ENCODE assay signal across 10 mouse cellular contexts in genomic region chr6:91277549-91277948, GRCm38 (mm10).
A peak's percentile ranks its signal among the peaks of the same experiment; 100 is the strongest.
DNase-seq lines count a peak whose midpoint lies in the region; ATAC-seq and TF ChIP-seq lines count a peak whose summit lies in the region.
"Had no signal": no experiment of that assay in that cellular context is flagged by ENCODE, and none has a peak within 500 bp of the region (broad histone marks: within the 10 kb centered on the region; RNA-seq: fewer than 3 reads in every experiment).

No protein-coding gene starts in this region.

- H3K27ac ChIP-seq in hindbrain, embryonic 10.5 days = peak overlapping the region; percentile 59; the same call in 1 of the 2 replicates
- no peak overlapping the region for H3K27ac ChIP-seq in hindbrain, embryonic 13.5 days
- H3K27ac ChIP-seq in ES-E14 (ENCODE audit: insufficient read depth, low read depth, low read length, poor library complexity, severe bottlenecking) = no peak overlapping the region
- no peak overlapping the region for H3K27ac ChIP-seq in neural tube, embryonic 12.5 days
- H3K27ac ChIP-seq: embryonic facial prominence, embryonic 12.5 days; liver, embryonic 15.5 days had no signal

- ATAC-seq in hindbrain, embryonic 13.5 days (ENCODE audit: low FRiP score) = no peak
- 0 out of 2 replicates have a peak, but pooled peaks have one; percentile 31 for ATAC-seq in neural tube, embryonic 12.5 days (ENCODE audit: low FRiP score, low read depth)

- WGBS in hindbrain, embryonic 10.5 days = under 1% methylated on average over 7 of the region's 7 CpGs
- 2% methylated on average over 7 of the region's 7 CpGs for WGBS in hindbrain, embryonic 13.5 days
- under 1% methylated on average over 7 of the region's 7 CpGs for WGBS in neural tube, embryonic 12.5 days

- no peak overlapping the region for H3K4me2 ChIP-seq in hindbrain, embryonic 13.5 days
- H3K4me2 ChIP-seq in neural tube, embryonic 12.5 days (replicated peaks) = no peak overlapping the region
- H3K4me2 ChIP-seq: embryonic facial prominence, embryonic 12.5 days; liver, embryonic 15.5 days had no signal

- H3K4me3 ChIP-seq in hindbrain, embryonic 10.5 days = no peak overlapping the region
- no peak overlapping the region for H3K4me3 ChIP-seq in hindbrain, embryonic 13.5 days
- no peak overlapping the region for H3K4me3 ChIP-seq in ES-E14 (ENCODE audit: insufficient read depth in 1 of 2, low read depth in 1 of 2, low read length in 2 of 2, poor library complexity in 1 of 2, severe bottlenecking in 1 of 2)
- H3K4me3 ChIP-seq in neural tube, embryonic 12.5 days = no peak overlapping the region
- H3K4me3 ChIP-seq: embryonic facial prominence, embryonic 12.5 days; liver, embryonic 15.5 days had no signal

- DNase-seq in hindbrain, embryonic 10.5 days (ENCODE audit: low spot score) = peak; percentile 83
- DNase-seq in ES-E14 (ENCODE audit: low read depth, low spot score) = no peak
- peak; percentile 84 to 89 for DNase-seq in cerebellum, postnatal 10 days
- DNase-seq in gastrocnemius, postnatal 10 days = peak; percentile 71
- DNase-seq in layer of hippocampus, postnatal 25 days (ENCODE audit: extremely low spot score in 1 of 2, low spot score in 1 of 2) = peak; percentile 67 to 87
- DNase-seq in urinary bladder, postnatal 14 days (ENCODE audit: low spot score) = peak; percentile 61

- in situ Hi-C loops in ES-E14 (cut with MboI; ENCODE audit: low sequenced_read_pairs in 2 of 2, unreplicated experiment in 2 of 2) = no loop called here

- peaks cover 34% of the 10 kb centered on the region for H3K4me1 ChIP-seq in hindbrain, embryonic 10.5 days (replicated peaks)
- H3K4me1 ChIP-seq in hindbrain, embryonic 13.5 days (replicated peaks) = peaks cover 3% of the 10 kb centered on the region; the same call in 1 of the 2 replicates
- H3K4me1 ChIP-seq in ES-E14 (ENCODE audit: control insufficient read depth in 2 of 2, insufficient read depth in 2 of 2, low read length in 2 of 2, poor library complexity in 1 of 2) = no peaks in the 10 kb centered on the region
- no peaks in the 10 kb centered on the region for H3K4me1 ChIP-seq in neural tube, embryonic 12.5 days
- H3K4me1 ChIP-seq: liver, embryonic 15.5 days had no signal

- H3K9me3 ChIP-seq in hindbrain, embryonic 10.5 days = no peaks in the 10 kb centered on the region
- H3K9me3 ChIP-seq in hindbrain, embryonic 13.5 days = no peaks in the 10 kb centered on the region
- no peaks in the 10 kb centered on the region for H3K9me3 ChIP-seq in ES-E14 (ENCODE audit: control insufficient read depth, insufficient read depth, low read depth, low read length)
- no peaks in the 10 kb centered on the region for H3K9me3 ChIP-seq in neural tube, embryonic 12.5 days
- H3K9me3 ChIP-seq: embryonic facial prominence, embryonic 12.5 days; liver, embryonic 15.5 days had no signal

- no peak overlapping the region for H3K9ac ChIP-seq in hindbrain, embryonic 13.5 days
- H3K9ac ChIP-seq in ES-E14 (ENCODE audit: insufficient read depth, low read depth, low read length, poor library complexity, severe bottlenecking) = no peak overlapping the region
- no peak overlapping the region for H3K9ac ChIP-seq in neural tube, embryonic 12.5 days
- H3K9ac ChIP-seq: embryonic facial prominence, embryonic 12.5 days; liver, embryonic 15.5 days had no signal

- H3K27me3 ChIP-seq in hindbrain, embryonic 10.5 days (ENCODE audit: insufficient read depth, poor library complexity, severe bottlenecking) = peaks cover 27% of the 10 kb centered on the region
- H3K27me3 ChIP-seq in hindbrain, embryonic 13.5 days = 0 out of 2 replicates have a peak, but pooled peaks cover 9% of the 10 kb centered on the region
- no peaks in the 10 kb centered on the region; the same call in 1 of the 2 replicates for H3K27me3 ChIP-seq in neural tube, embryonic 12.5 days (replicated peaks)

- H3K36me3 ChIP-seq in hindbrain, embryonic 10.5 days = no peaks in the 10 kb centered on the region
- no peaks in the 10 kb centered on the region for H3K36me3 ChIP-seq in hindbrain, embryonic 13.5 days
- H3K36me3 ChIP-seq in ES-E14 (ENCODE audit: control insufficient read depth, insufficient read depth, low read length, poor library complexity, severe bottlenecking) = no peaks in the 10 kb centered on the region
- no peaks in the 10 kb centered on the region for H3K36me3 ChIP-seq in neural tube, embryonic 12.5 days
- H3K36me3 ChIP-seq: liver, embryonic 15.5 days had no signal

TF ChIP-seq in ES-E14, 5 proteins besides CTCF, POLR2A, EP300 and RAD21:
- TF ChIP-seq CHD2 (IDR thresholded peaks at IDR 0.05; ENCODE audit: low read depth, low read length) (no peak), HCFC1 (IDR thresholded peaks at IDR 0.05; ENCODE audit: borderline replicate concordance, insufficient read depth, low read length) (peak; percentile 35; the same call in 1 of the 2 replicates), MAFK (IDR thresholded peaks at IDR 0.05; ENCODE audit: insufficient read depth, low read depth, low read length) (peak; percentile 20; the same call in 1 of the 2 replicates), ZNF384 (IDR thresholded peaks at IDR 0.05; ENCODE audit: low read depth, low read length) (no peak), ZC3H11A (IDR thresholded peaks at IDR 0.05; ENCODE audit: borderline replicate concordance, low read depth, low read length) (peak; percentile 56; the same call in 1 of the 2 replicates)
